Mouse (Mus musculus) cerebellum, postnatal 10 days (tissue): ENCODE results near the gene Wnk1.
A peak's percentile ranks its signal among the peaks of the same experiment; 100 is the strongest.

ENCODE experiments used
- DNase-seq, 2 experiments: peaks; one replicate each; pipeline ENCODE4 v3.0.0; 2021; ENCODE audit warnings: mixed read lengths in 2 of 2

The Wnk1 gene

GRCm38 (mm10) chr6:120039668-120040556 lies 1.4 kb upstream of the Wnk1 start:
- peak; percentile 88 to 89 for DNase-seq

GRCm38 (mm10) chr6:120039256-120039563 lies 738 bp upstream of the Wnk1 start:
- DNase-seq, result peak; percentile 51 to 56

- DNase-seq, result peak; percentile 67 to 70
Observed at GRCm38 (mm10) chr6:120037636-120038365, 671 bp downstream of the Wnk1 start.

- DNase-seq, result peak; percentile 69 to 74
Observed at GRCm38 (mm10) chr6:120037004-120037635, 1.4 kb downstream of the Wnk1 start.

GRCm38 (mm10) chr6:120024577-120024976 lies 13.9 kb downstream of the Wnk1 start:
- no peak for DNase-seq

GRCm38 (mm10) chr6:120023746-120024145 lies 14.7 kb downstream of the Wnk1 start:
- no peak for DNase-seq

- DNase-seq, result peak in 1 of 2 experiments; percentile 9
Observed at GRCm38 (mm10) chr6:120022042-120022441, 16.4 kb downstream of the Wnk1 start.

- DNase-seq, result no peak
Observed at GRCm38 (mm10) chr6:120019697-120020096, 18.8 kb downstream of the Wnk1 start.

GRCm38 (mm10) chr6:120013125-120013524 lies 25.3 kb downstream of the Wnk1 start:
- no peak for DNase-seq

GRCm38 (mm10) chr6:120011440-120011839 lies 27.0 kb downstream of the Wnk1 start:
- no peak for DNase-seq

- no peak for DNase-seq
Observed at GRCm38 (mm10) chr6:120011001-120011400, 27.5 kb downstream of the Wnk1 start.

GRCm38 (mm10) chr6:120010535-120010934 lies 27.9 kb downstream of the Wnk1 start:
- no peak for DNase-seq

GRCm38 (mm10) chr6:120001718-120002117 lies 36.8 kb downstream of the Wnk1 start:
- peak; percentile 18 to 76 for DNase-seq

GRCm38 (mm10) chr6:119996480-119996879 lies 42.0 kb downstream of the Wnk1 start:
- no peak for DNase-seq

- DNase-seq, result peak; percentile 51 to 57
Observed at GRCm38 (mm10) chr6:119924235-119925005, 114.1 kb downstream of the Wnk1 start.

- no peak for DNase-seq
Observed at GRCm38 (mm10) chr6:119922544-119922943, 115.9 kb downstream of the Wnk1 start.

GRCm38 (mm10) chr6:119922136-119922535 lies 116.3 kb downstream of the Wnk1 start:
- DNase-seq, result no peak

GRCm38 (mm10) chr6:119918561-119919181 lies 119.8 kb downstream of the Wnk1 start:
- DNase-seq, result peak; percentile 51 to 52

- DNase-seq, result no peak
Observed at GRCm38 (mm10) chr6:119915710-119916109, 122.8 kb downstream of the Wnk1 start.

- no peak for DNase-seq
Observed at GRCm38 (mm10) chr6:119912046-119912445, 126.4 kb downstream of the Wnk1 start.

GRCm38 (mm10) chr6:119905461-119905860 lies 133.0 kb downstream of the Wnk1 start:
- no peak for DNase-seq
